Mouse (Mus musculus) olfactory bulb, adult 2 months (tissue): ENCODE results near the gene Nlrp9c. TPM values are rescaled to one million over a fixed set of nuclear protein-coding genes. Genes with fewer than 3 reads are reported as not detected.
"Not testable (repeated sequence)": the region's sequence is repeated elsewhere in the genome, so short reads cannot be mapped to it uniquely, and the experiment has no call there.

Experiments used
- H3K27ac ChIP-seq: fragments of 200-500 bp; 2 replicates; pipeline ENCODE4 v1.5.1; 2012; ENCODE audit warnings: low read depth, low read length; ENCODE audit not compliant: insufficient read depth
- H3K4me1 ChIP-seq: fragments of 200-500 bp; 2 replicates; pipeline ENCODE4 v1.6.1; 2012; ENCODE audit warnings: low read length; ENCODE audit not compliant: control insufficient read depth, insufficient read depth
- H3K4me3 ChIP-seq: fragments of 200-500 bp; 2 replicates; pipeline ENCODE4 v1.5.1; 2012; ENCODE audit warnings: mild to moderate bottlenecking, low read depth, low read length, moderate library complexity; ENCODE audit not compliant: insufficient read depth
- CTCF ChIP-seq: fragments of 200-500 bp; IDR thresholded peaks from 2 replicates; pipeline ENCODE4 v1.5.1; 2012; ENCODE audit warnings: low read depth, mild to moderate bottlenecking, low read length, moderate library complexity; ENCODE audit not compliant: insufficient read depth
- POLR2A ChIP-seq: fragments of 200-500 bp; IDR thresholded peaks from 2 replicates; pipeline ENCODE4 v1.6.1; 2012; ENCODE audit warnings: mild to moderate bottlenecking, low read depth, low read length, moderate library complexity; ENCODE audit not compliant: insufficient read depth
- WGBS: fragments of 180-500 bp; shearing (Covaris S2); methylation state at CpG from one replicate; pipeline ENCODE4 v1.1.7; 2018; 5-methylcytosine and 5-hydroxymethylcytosine counted together
- polyA plus RNA-seq: library from polyadenylated mRNA; stranded (reverse); fragments of >200 nt; gene quantifications from 2 replicates; pipeline ENCODE4 v1.2.4, GENCODE M21; 2012; ENCODE audit warnings: low replicate concordance; ENCODE audit not compliant: missing spikeins, insufficient read depth, insufficient read length

Nlrp9c gene
- not detected in 2 replicates for polyA plus RNA-seq

- 55% methylated on average over 2 of the region's 2 CpGs for WGBS
- H3K4me1 ChIP-seq, H3K4me3 ChIP-seq, H3K27ac ChIP-seq: not testable (repeated sequence)
These were observed at the start of gene Nlrp9c for GRCm38 (mm10) chr7:26403600-26403999. Gene Nlrp9c, minus strand, starts transcription at chr7:26403700.

- WGBS: 86% methylated on average over 5 of the region's 5 CpGs
- Histone ChIP-seq H3K4me3 (no peak within 1 kb of the TSS), H3K4me1 (no peaks in the 10 kb centered on the region), H3K27ac (no peak within 1 kb of the TSS)
- no peak for TF ChIP-seq POLR2A
- no peak for TF ChIP-seq CTCF
These were observed 31.3 kb upstream of the Nlrp9c start, which contains the start of gene Nlrp4a for GRCm38 (mm10) chr7:26434813-26435212. Gene Nlrp4a, plus strand, starts transcription at chr7:26435113.

GRCm38 (mm10) chr7:26391811-26392210 is 11.7 kb downstream of the Nlrp9c start:
- H3K27ac ChIP-seq, H3K4me3 ChIP-seq, H3K4me1 ChIP-seq: not testable (repeated sequence)
- 88% methylated on average over 6 of the region's 6 CpGs for WGBS

DNA sequence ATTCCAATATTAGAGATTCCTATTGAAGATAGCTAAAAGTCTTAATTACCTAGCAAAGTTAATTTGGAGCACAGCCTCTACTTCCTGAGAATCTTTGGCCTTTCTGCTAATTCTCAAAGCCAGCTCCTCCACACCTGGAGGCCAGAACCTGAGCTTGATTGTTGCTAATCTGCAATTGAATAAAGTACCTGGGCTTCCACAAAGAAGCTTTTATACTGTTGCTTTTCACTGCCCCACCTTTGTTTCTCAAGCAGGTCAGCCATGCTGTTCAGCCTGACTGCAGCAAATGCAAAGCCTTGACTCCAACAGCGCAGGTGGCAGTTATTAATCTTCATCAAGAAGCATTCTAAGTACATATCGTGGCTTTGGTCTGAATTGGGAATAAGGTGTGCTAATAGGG is 12.4 kb downstream of the Nlrp9c start:
- H3K4me1 ChIP-seq, H3K27ac ChIP-seq, H3K4me3 ChIP-seq: not testable (repeated sequence)
- 80% methylated on average over 2 of the region's 2 CpGs for WGBS

DNA sequence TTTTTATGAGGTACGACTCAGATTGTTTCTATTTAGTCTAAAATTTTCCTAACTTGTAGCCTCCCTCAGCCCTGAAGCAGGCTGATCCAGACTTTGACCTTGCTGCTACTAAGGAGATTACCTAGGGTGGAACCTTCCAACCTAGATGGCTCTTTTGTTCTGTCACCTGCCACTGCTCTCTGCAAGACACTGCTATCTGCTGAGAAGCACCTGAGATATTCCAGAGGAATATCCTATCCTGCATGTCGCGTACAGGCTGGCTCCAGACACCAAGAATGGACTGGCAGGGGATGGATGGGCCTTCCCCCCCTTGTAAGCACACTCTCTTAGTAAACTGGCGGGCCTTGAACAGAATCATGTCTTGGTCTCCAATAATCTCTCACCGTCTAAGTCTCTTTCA is 16.8 kb downstream of the Nlrp9c start:
- 82% methylated on average over 5 of the region's 5 CpGs for WGBS

DNA sequence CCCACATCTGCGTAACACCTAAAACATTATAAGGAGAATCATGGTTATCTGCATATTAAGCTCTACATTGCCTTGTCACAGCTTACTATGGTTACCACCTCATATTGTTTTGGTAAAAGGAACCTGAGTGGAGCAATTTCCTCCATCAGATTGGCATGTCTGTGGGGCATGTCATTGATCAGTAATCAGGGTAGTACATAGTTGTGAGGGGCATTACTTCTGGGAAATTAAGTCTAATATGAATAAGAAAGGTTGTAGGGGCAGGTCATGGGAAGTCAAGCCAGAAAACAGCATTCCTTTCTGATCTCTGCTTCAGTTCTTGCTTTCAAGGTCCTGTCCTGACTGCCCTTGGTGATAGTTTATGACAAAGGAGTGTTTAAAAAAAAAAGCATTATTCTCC is 22.7 kb downstream of the Nlrp9c start:
- no peak for TF ChIP-seq POLR2A
- TF ChIP-seq CTCF: no peak

More for the DNA sequence above, 16.8 kb downstream of the Nlrp9c start:
- H3K4me3 ChIP-seq, H3K4me1 ChIP-seq, H3K27ac ChIP-seq: not testable (repeated sequence)

DNA sequence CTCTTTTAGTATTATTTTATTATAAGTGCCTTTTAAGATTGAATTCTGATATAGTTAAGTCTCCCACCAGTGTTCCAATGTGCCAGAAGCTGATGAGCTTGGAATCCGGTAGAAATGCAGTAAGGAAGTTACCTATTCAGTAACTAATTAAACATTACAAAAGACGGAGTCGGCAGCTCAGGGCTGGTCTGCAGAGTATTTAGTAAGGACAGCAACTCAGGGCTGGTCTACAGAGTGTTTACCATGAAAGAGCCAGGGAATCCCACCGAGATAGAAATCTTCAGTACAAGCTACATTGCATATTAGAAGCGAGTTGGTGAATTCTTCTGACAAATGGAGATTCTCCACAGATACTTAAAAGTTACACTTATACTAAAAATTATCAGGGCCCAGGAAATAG is 30.3 kb downstream of the Nlrp9c start:
- WGBS: 86% methylated on average over 5 of the region's 5 CpGs
- not testable (repeated sequence) for H3K27ac ChIP-seq, H3K4me3 ChIP-seq, H3K4me1 ChIP-seq

More for the DNA sequence above, 22.7 kb downstream of the Nlrp9c start:
- no peak overlapping the region for H3K4me3 ChIP-seq
- WGBS: 100% methylated on average over 1 of the region's 1 CpGs
- H3K27ac ChIP-seq: no peak overlapping the region
- H3K4me1 ChIP-seq: no peaks in the 10 kb centered on the region

GRCm38 (mm10) chr7:26356719-26357118 is 46.8 kb downstream of the Nlrp9c start:
- not testable (repeated sequence) for H3K4me1 ChIP-seq, H3K4me3 ChIP-seq, H3K27ac ChIP-seq
- WGBS: 88% methylated on average over 6 of the region's 6 CpGs

DNA sequence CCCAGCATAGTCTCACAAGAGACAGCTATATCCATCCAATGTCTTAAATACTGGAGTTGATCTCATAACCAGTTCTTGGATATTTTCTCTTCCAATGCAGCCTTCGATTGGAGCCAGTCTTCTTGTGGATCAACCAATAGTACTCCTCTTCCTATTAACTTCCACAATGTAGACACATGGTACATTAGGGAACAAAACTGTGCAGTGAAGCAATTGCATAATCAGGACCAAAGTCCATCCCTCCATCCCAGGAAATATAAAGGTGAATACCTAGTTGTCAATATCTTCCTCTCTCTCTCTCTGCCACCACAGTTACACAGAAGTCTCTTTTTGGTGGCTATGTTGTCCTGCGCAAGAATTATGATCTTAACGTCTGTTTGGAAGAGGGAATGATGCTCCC is 51.2 kb downstream of the Nlrp9c start:
- H3K27ac ChIP-seq, H3K4me1 ChIP-seq, H3K4me3 ChIP-seq: not testable (repeated sequence)
- 64% methylated on average over 3 of the region's 3 CpGs for WGBS

GRCm38 (mm10) chr7:26350177-26350576 is 53.3 kb downstream of the Nlrp9c start:
- not testable (repeated sequence) for H3K27ac ChIP-seq, H3K4me3 ChIP-seq, H3K4me1 ChIP-seq

- H3K4me3 ChIP-seq, H3K4me1 ChIP-seq, H3K27ac ChIP-seq: not testable (repeated sequence)
- 76% methylated on average over 3 of the region's 3 CpGs for WGBS
These were observed 83.1 kb downstream of the Nlrp9c start for GRCm38 (mm10) chr7:26320361-26320760.

GRCm38 (mm10) chr7:26315809-26316208 is 87.7 kb downstream of the Nlrp9c start:
- WGBS: 77% methylated on average over 4 of the region's 4 CpGs
- not testable (repeated sequence) for H3K4me3 ChIP-seq, H3K4me1 ChIP-seq, H3K27ac ChIP-seq

GRCm38 (mm10) chr7:26315194-26315593 is 88.3 kb downstream of the Nlrp9c start:
- H3K4me1 ChIP-seq, H3K4me3 ChIP-seq, H3K27ac ChIP-seq: not testable (repeated sequence)
- 94% methylated on average over 2 of the region's 2 CpGs for WGBS

DNA sequence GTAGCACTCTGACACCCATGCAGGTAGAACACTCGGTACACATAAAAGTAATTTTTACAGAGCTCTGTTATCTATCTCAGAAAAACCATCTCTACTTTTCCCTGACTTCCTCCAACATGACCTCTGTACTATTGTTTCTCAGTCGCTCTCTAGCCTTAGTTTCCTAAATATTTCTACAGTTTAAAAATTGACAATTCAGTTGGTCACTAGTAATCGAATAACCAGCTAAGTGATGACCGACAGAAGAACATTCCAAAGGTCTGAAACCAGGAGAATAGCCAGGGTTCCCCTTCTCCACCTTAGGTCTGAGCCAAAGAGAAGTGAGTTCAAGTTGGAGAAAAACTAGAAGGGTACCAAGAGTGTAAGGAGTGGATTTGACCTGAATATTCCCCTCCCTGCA is 91.7 kb downstream of the Nlrp9c start:
- 89% methylated on average over 4 of the region's 4 CpGs for WGBS
- H3K4me1 ChIP-seq, H3K4me3 ChIP-seq, H3K27ac ChIP-seq: not testable (repeated sequence)

- not testable (repeated sequence) for H3K27ac ChIP-seq, H3K4me1 ChIP-seq, H3K4me3 ChIP-seq
- 59% methylated on average over 2 of the region's 2 CpGs for WGBS
These were observed 96.6 kb downstream of the Nlrp9c start, which contains the start of gene Cyp2a4 for GRCm38 (mm10) chr7:26306926-26307325. Gene Cyp2a4, plus strand, starts transcription at chr7:26307169.
